Mouse (Mus musculus) layer of hippocampus, adult 11-12 months (tissue): ENCODE measurements around the gene Stk24.
"Not testable (repeated sequence)": the region's sequence is repeated elsewhere in the genome, so short reads cannot be mapped to it uniquely, and the experiment has no call there.

Experiments
- DNase-seq: peaks from one replicate; pipeline ENCODE4 v3.0.0; 2022; ENCODE audit warnings: low spot score

Stk24 gene

DNA sequence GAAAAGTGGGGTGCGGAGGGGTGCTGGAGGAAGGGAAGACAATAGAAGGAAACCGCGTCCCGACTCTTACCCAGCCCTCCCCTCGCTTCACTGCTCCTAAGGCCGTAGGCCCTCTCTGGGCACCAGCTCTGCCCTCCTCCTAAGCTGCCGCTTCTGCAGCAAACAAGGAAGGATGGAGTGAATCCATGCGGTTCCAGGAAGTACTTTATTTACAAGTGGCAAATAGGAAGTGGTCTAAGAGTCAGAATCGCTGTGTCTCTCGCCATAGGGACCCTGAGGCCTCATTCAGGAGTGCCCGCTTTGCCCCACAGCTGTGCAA, at the start of gene Stk24:
TSS of gene Stk24 (minus strand) at position 185 of the 319 bp plus-strand sequence.
- no peak for DNase-seq

DNA sequence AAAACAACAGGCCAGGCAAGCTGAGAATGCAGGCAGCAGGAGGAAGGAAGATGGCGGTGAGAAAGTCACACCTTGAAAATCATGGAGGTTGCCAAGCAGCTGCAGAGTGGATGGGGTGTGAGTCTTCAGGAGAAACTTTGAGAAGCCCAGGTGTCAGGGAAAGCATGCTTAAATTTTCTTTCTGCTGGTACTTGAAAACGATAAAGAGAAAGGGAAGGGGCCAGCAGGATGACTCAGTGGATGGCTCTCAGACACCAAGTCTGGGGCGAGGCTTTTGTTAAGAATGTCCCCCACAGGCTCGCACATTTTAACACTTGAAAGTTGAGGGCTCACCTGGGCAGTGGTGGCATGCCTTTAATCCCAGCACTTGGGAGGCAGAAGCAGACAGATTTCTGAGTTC, 48.3 kb upstream of the Stk24 start:
- DNase-seq = no peak

DNA sequence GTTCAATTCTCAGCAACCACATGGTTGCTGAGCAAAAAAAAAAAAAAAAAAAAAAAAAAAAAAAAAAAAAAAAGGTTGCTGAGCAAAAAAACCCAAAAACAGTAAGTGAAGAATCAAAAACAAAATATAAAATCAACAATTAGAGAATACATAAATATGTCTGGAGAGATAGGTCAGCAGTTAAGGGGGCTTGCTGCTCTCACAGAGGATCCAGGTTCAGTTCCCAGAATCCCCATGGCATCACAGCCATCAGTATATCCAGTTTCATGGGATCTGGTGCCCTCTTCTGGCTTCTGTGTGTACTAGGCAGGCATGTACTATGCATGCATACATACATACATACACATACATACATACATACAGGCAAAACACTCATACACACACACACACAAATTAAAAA, 46.9 kb upstream of the Stk24 start:
- DNase-seq = no peak

DNA sequence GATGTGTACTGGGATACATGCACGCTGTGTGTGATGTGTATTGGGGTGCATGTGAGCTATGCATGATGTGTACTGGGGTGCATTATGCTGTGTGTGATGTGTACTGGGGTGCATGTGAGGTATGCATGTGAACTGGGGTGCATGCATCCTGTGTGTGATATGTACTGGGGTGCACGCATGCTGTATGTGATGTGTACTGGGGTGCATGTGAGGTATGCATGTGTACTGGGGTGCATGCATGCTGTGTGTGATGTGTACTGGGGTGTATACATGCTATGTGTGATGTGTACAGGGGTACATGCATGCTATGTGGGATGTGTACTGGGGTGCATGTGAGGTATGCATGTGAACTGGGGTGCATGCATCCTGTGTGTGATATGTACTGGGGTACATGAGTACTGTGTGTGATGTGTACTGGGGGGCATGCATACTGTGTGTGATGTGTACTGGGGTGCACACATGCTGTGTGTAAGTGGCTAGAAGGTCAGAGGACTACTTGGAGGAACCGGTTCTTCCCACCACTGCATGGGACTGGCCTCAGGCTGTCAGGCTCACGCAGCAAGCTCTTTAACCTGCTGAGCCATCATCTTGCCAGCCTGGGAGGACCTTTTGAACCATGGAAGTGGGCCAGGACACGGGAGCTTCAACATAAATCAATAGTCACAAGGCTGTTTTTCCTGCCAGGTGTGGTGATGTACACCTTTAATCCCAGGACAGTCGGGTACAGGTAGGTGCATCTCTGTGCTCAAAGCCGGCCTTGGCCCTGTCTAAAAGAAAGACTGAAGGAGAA, 45.4 kb upstream of the Stk24 start:
- DNase-seq = no peak

DNA sequence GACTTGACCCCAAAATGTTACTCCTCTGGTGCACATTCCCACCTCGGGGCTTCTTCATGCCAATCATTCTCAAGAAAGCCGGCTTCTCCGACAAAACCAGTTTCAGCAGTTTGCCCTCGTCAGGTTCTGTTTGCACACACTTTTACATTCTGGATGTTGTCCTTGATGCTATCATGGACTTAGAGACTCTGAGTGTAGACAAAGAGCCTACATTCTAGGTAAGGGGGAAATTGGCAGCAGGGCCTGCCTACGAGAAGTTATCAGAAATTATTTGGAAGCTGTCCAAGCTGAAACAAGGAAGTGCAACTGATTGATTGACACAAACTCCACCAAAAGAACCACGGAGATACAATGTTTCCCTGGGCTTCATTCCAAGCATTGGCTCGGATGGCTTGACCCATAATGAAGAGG, 43.5 kb upstream of the Stk24 start:
- no peak for DNase-seq

DNA sequence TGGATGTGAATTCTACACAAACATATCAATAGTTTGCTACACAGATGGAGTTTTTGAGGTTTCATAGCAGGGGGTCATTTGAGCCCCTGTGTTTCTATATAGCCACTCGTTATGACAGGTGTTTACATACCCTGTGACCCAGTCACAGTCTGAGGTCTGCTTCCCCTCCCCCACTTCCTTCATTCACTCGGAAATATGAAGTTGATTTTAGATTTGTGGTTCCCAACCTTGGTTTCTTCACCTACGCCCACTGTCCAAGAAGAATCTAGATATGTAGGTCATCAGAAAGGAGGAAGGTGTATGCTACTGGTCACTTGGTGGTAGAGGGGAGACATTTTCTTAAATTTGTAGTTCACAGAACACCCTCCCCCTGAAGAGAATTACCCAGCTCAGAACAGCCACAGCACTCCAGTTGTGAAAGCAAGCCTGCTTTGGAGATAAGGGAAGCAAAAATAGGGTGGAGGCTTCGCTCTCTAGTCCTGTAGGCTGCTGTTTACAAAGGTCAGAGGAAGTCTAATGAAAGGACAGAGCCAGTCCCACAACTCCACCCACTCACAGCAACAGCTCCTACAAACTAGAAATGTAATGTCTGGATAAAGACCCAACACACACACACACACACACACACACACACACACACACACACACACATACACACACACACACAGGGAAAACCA, 43.0 kb upstream of the Stk24 start:
- no peak for DNase-seq

DNA sequence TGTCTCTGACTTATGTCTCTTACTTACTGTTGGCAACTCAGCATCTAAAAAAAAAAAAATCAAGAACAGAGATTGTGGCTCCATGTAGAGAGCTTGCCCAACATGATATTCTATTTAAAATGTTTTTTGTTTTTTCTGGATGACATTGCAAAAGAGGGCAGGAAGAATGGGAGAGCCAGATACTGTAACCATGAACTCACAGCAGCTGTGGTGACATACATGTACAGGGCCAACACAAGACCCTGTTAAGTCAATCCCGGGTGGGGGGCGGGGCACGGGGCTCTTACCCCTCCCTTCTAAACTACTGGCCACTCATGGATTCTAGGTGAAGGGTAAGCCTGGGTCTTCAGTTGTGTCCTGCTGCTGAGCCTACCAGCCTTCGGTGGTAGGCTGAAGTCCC, 42.2 kb upstream of the Stk24 start:
- DNase-seq = no peak

DNA sequence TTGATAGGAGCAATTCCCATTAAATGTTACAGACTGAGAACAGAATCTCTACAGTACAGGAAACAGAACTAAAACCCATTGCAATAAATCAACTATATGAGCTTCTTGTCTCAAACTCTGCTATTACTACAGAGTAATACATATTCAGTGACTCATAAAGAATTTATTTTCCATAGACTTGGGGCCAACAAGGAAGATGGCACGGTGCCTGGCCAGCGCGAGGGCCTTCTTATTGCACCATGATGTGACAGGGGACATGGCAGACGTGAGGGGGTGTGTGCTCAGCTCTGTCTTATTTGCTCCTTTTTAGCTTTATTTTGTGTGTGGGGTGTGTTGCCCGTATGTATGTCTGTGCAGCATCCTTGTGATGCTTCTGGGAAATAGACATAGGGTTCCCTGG, 37.8 kb upstream of the Stk24 start:
- no peak for DNase-seq

DNA sequence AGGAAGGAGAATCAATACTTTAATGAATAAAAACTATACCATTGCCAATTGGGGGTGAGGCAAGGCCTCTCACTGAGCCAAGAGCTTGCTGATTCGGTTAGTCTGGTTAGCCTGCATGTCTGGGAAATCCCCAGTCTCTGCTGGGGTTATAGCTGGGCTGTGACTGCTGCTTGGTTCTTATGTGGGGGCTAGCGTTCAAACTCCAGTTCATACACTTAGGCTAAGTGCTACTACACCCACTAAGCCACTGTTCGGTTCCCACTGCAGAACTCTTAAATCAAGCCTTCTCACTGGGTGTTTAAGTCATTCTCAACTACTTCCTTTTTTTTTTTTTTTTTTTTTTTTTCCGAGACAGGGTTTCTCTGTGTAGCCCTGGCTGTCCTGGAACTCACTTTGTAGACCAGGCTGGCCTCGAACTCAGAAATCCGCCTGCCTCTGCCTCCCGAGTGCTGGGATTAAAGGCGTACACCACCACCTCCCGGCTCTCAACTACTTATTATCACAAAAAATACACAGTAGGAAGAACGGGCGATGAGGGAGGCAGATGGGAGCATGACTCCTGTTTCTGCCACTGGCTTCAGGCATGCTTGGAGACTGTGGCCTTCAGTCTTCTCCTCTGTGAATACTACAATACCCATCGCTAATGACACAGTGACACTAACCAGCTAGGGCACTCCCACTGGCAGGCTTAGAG, 37.0 kb upstream of the Stk24 start:
- no peak for DNase-seq

DNA sequence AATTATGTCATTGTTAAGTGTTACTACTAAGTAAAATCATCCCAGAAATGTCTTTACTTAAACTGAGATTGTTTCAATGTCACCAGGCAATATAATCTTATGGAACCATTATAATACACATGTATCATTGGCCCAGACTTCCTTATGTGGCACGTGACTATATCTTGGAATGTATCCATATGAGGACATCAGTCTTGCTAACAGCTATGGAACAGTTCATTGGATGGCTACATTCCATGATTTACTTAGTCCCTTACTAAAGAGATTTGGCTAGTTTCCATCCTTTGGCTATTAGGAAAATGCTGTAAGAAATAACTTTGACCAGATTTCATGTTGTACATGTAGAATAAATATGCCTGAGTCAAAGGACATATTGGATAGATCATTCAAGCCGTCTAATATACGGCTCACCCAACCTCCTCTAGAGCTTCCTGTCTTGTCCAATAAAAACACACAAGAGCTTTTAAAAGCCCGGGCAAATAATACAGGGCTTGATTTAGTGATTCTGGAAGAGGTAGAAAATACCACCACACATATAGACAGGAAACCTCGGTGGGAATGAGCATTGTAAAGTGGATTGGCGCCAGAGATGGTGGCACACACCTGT, 34.9 kb upstream of the Stk24 start:
- no peak for DNase-seq

DNA sequence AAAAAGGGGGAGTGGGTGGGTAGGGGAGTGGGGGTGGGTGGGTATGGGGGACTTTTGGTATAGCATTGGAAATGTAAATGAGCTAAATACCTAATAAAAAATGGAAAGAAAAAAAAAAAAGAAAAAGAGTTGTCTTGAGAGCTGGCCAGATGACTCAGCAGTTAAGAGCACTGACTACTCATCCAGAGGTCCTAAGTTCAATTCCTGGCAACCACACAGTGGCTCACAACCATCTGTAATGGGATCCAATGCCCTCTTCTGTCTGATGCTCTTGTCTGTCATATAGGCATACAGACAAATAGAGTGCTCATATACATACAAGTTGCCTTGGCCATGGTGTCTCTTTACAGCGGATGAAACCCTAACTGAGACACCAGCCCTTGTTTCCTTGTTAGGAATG, 33.9 kb upstream of the Stk24 start:
- DNase-seq = not testable (repeated sequence)

DNA sequence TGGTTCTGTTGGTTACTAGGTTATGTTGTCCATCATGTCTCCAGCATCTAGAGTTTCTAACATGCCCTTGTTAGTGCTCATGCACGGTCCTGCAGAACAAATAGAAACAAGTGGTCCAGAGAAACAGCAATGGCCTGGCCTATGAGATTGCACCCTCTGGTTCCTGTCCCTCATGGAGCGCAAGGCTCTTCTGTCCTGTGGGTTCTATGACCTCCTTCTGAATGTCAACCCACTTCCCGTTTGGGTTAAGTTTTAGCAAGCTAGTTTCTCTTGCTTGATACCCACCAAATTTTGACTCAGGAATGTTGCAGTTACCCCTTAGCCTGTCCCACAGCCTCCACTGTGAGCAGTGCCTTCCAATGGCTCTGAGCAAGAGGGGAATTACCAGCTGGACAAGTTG, 29.1 kb upstream of the Stk24 start:
- DNase-seq = no peak

DNA sequence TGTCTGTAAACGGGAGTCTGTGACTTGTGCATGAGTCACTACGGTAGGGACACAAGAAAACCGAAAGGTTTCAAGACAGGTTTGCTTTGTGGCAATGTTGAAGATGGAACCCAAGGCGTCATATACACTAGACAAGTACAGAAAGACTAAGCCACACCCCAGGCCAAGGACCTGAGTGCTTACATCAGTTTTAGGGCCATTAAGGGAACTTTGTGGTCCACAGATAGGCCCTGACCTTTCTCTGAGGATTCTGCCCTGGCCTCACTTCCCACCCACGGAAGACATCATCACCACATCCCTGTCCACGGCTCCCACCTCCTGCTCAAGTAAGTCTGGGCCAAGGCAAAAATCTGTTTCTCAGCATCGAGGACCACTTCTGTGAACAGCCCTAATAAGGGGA, 27.1 kb upstream of the Stk24 start:
- no peak for DNase-seq

DNA sequence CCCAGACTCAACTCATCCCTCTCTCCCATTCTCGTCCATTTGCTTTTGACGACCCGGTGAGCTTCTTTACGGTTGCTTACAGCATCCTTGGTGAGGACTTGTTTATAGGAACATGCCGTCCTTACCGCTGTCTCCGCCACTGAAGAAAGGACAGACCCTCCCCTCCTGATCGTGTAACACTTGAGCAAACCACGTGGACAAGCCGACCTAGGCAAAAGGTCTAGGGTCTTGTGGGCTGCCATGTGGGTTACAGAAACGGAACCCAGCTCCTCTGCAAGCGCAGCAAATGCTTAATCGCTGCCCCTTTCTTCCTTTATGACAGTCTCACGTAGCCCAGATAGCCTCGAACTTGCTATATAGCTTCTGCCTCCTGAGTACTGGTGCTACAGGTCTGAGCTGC, 25.7 kb upstream of the Stk24 start:
- no peak for DNase-seq

DNA sequence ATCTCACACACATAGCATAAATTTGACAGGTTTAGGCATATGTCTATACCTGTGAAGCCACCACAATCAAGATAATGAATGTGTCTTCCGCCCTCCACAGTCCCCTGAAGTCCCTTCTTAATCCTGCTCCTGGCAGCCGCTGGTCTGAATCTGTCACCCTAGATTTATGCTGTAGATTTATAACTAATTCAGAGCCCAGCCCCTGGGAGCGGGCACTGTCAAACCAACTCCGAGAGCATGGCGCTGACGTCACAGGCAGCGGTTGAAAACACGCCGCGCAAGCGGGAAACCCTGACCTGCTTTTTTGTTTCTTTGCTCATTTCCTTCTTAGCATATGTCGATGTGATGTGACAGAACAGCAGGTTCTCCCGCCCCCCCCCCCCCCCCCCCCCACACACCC, 25.3 kb upstream of the Stk24 start:
- DNase-seq = no peak

DNA sequence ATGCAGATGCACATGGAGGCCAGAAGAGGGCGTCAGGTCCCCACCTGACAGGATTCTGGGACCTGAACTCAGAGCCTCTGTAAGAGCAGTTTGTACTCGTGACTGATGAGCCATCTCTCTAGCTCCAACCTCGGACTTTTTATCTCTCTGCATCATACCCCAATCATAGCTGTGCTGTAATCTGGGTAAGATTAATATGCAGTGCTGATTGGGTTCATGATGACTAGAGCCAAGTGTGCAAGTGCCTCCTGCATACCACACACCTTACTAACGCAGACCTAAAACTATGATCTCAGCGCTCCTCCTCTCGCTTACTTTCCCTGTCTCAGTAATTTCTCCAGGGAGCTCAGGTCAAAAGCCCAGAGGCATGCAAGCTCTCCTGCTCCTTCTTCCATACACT, 19.9 kb upstream of the Stk24 start:
- no peak for DNase-seq

DNA sequence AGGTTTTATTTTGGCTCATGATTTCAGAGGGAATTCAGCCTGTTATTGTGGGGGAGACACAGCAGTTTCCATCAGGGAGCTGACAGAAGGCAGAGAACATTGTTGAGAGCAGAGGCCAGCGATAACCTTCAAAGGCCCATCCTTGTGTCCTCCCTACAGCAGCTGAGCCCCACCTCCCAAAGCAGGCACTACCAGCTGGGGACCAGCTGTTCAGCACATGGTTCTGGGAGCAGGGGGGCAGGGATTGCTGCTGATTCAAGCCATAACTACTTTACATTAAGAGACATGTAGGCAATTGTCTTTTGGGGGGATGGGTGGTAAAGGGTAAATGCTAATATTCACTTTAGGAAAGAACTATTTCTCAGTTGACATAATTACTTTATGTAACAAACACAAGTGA, 17.7 kb upstream of the Stk24 start:
- no peak for DNase-seq

DNA sequence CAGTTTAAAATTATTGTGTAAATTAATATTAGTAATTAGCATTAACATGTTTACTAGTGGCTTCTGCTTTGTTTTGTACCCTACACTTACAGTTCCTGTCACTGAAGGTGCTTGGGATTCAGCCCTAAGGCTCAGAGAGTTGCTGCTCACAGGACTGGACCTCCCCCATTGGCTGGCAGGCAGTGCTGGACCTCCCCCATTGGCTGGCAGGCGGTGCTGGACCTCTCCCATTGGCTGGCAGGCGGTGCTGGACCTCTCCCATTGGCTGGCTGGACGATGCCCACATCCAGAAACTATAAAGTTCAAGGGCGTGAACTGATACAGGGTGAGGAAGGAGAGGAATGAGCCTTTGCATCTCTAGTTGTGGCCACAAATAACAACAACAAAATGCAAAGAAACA, 15.3 kb upstream of the Stk24 start:
- DNase-seq = no peak

DNA sequence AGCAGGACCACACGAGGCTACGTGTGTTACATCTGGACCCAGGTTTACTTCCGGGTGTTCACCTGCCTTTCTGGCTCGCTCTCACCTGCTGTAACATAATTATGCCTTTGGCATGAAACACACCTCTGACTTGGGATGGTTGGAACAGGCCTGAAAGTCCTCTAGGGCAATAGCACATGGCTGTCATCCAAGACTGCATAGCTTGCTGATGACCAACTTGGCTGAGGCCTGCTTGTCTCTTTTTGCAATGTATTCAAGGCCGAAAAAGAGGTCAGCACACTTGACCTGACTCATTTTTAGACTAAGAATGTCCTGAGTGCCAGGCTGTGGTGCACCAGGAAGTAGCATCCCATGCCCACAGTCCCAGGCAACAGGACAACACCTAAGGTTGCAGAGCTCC, 12.1 kb upstream of the Stk24 start:
- no peak for DNase-seq

DNA sequence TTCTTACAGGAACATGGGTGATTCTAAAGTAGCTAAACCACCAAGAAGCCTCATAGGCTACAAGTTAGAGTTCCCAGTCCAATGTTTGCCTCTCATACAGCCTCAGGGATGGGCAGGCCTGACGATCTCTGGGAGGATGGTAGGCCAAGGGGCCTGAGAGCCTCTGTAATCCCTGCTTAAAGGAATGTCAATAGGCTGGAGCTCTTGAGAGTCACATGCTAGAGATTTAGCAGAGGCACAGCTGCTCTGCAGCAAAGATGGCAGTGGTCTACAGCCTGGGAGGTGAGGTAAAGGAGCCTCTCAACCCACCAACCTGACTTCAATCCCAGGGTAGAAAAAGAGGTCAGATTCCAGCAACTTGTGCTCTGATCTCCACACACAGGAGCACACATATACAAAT, 7.9 kb upstream of the Stk24 start:
- DNase-seq = no peak

DNA sequence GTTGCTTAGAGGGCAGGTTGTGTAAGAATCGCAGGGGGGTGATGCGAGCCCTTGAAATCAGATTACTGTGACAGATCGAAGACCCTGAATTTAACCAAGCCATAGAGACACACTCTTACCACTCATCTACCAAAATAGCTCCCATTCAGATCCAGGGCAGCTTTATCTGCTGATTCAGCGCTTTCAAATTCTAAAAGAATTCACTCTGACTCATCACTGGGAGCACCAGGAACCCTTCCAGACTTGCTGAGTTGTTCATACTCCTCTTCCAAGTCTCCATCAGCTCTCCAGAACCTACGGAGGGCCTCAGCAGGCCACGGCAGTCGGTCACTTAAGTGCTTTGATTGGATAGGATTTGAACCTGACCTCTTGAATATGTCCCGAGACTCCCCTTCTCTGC, 5.6 kb upstream of the Stk24 start:
- DNase-seq = no peak

DNA sequence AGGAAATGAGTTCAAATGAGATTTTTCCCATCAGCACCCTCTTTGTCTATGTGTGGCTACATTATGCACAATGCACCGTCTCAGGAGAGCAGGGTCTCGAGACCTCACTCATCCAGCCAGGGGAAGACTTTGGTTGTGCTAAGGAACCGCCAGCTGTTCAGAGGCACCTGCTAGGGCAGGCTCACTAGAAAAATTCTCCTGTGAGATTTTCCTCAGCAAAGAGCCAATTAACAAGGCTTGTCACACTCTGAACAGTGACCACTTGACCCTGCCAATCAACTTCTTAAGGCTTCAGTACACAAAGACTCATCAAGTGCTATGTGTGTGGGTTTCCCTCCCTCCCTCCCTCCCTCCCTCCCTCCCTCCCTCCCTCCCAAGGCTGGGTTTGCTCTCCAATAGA, 4.0 kb upstream of the Stk24 start:
- no peak for DNase-seq
